Mouse (Mus musculus) stomach, postnatal 0 days (tissue): ENCODE results near the gene Gpc2. TPM values are rescaled to one million over a fixed set of nuclear protein-coding genes. Genes with fewer than 3 reads are reported as not detected.

Source experiments
- ATAC-seq: fragments of 200-750 bp; cut with Nextera tagmentation; 2 replicates; pipeline ENCODE4 v1.8.0; 2017; ENCODE audit not compliant: low FRiP score, low TSS enrichment
- DNase-seq: peaks from one replicate; pipeline ENCODE4 v3.0.0-alpha.2; 2016; ENCODE audit warnings: low spot score
- H3K27ac ChIP-seq: fragments of 300-500 bp; sonication (generic); replicated peaks from 2 replicates; pipeline ENCODE4 v1.5.1; 2014; ENCODE audit warnings: mild to moderate bottlenecking, control low read depth
- H3K27me3 ChIP-seq: fragments of 300-500 bp; sonication (generic); 2 replicates; pipeline ENCODE4 v1.6.1; 2014; ENCODE audit warnings: low read length; ENCODE audit not compliant: control insufficient read depth, insufficient read depth
- H3K36me3 ChIP-seq: fragments of 300-500 bp; sonication (generic); 2 replicates; pipeline ENCODE4 v1.6.1; 2014; ENCODE audit warnings: low read length, mixed read lengths; ENCODE audit not compliant: control insufficient read depth, insufficient read depth
- H3K4me1 ChIP-seq: fragments of 300-500 bp; sonication (generic); replicated peaks from 2 replicates; pipeline ENCODE4 v1.6.1; 2014; ENCODE audit warnings: antibody characterized with exemption; ENCODE audit not compliant: control insufficient read depth, insufficient read depth
- H3K4me2 ChIP-seq: fragments of 300-500 bp; sonication (generic); replicated peaks from 2 replicates; pipeline ENCODE4 v1.6.1; 2014; ENCODE audit warnings: low read depth, mild to moderate bottlenecking, control low read depth, moderate library complexity
- H3K4me3 ChIP-seq: fragments of 300-500 bp; sonication (generic); 2 replicates; pipeline ENCODE4 v1.5.1; 2014; ENCODE audit warnings: low read depth, low read length, control low read depth
- H3K9ac ChIP-seq: fragments of 300-500 bp; sonication (generic); 2 replicates; pipeline ENCODE4 v1.6.1; 2014; ENCODE audit warnings: mild to moderate bottlenecking, low read length, control low read depth, mixed read lengths
- H3K9me3 ChIP-seq: fragments of 300-500 bp; sonication (generic); 2 replicates; pipeline ENCODE4 v1.6.1; 2016; ENCODE audit warnings: low read length; ENCODE audit not compliant: control insufficient read depth
- CTCF ChIP-seq: IDR thresholded peaks from 2 replicates; pipeline ENCODE4 v1.5.1; 2016; ENCODE audit warnings: antibody characterized with exemption, low read depth, mild to moderate bottlenecking, moderate library complexity
- EP300 ChIP-seq: optimal IDR thresholded peaks from 2 replicates; pipeline ENCODE3; 2016; ENCODE audit warnings: antibody characterized with exemption
- WGBS: fragments of 180-500 bp; shearing (Covaris S2); extraction: QIAGEN DNeasy Blood & Tissue Kit; methylation state at CpG from one replicate; pipeline ENCODE4 v1.1.7; 2014; 5-methylcytosine and 5-hydroxymethylcytosine counted together
- polyA plus RNA-seq: library from polyadenylated mRNA; unstranded; fragments of >200 nt; fragmentation: Nextera tagmentation; extraction: Ambion mirVana; gene quantifications from 2 replicates; pipeline ENCODE4 v1.2.1, GENCODE M21; 2015

Gene Gpc2
- 1.8 and 2.3 TPM in 2 replicates for polyA plus RNA-seq

- ATAC-seq (peak; percentile 98), DNase-seq (peak; percentile 92)
- H3K27ac ChIP-seq = no peak within 1 kb of the TSS
- no peaks in the 10 kb centered on the region for H3K27me3 ChIP-seq
- WGBS = 1% methylated on average over 55 of the region's 56 CpGs
- TF ChIP-seq CTCF (no peak; the same call in 1 of the 2 replicates), EP300 (no peak)
- H3K4me1 ChIP-seq = no peaks in the 10 kb centered on the region
- peak within 1 kb of the TSS; percentile 38 for H3K9ac ChIP-seq
- H3K4me3 ChIP-seq = peak within 1 kb of the TSS; percentile 40
- 0 out of 2 replicates have a peak, but pooled peaks cover 3% of the 10 kb centered on the region for H3K9me3 ChIP-seq
- H3K4me2 ChIP-seq = peak within 1 kb of the TSS; percentile 75
- no peaks in the 10 kb centered on the region for H3K36me3 ChIP-seq
Observed at GRCm38 (mm10) chr5:138279585-138280424, at the start of gene Gpc2, which contains the start of the genes Gm43720 and Stag3. TSS of gene Gpc2 (minus strand) at chr5:138280005. TSS of gene Gm43720 (minus strand) at chr5:138279958. TSS of gene Stag3 (plus strand) at chr5:138280240.

- Histone ChIP-seq H3K27ac (no peak overlapping the region), H3K36me3 (no peaks in the 10 kb centered on the region), H3K9me3 (no peaks in the 10 kb centered on the region), H3K4me3 (no peak overlapping the region), H3K4me1 (no peaks in the 10 kb centered on the region), H3K9ac (no peak overlapping the region), H3K4me2 (no peak overlapping the region), H3K27me3 (no peaks in the 10 kb centered on the region)
- DNase-seq (no peak), ATAC-seq (no peak)
- 90% methylated on average over 3 of the region's 3 CpGs for WGBS
- no peak for TF ChIP-seq EP300
- no peak for TF ChIP-seq CTCF
Observed at GRCm38 (mm10) chr5:138312795-138313194, 33.0 kb upstream of the Gpc2 start.

GRCm38 (mm10) chr5:138299613-138300012 lies 19.8 kb upstream of the Gpc2 start:
- TF ChIP-seq EP300 (no peak), CTCF (no peak)
- H3K4me3 ChIP-seq = no peak overlapping the region
- H3K4me1 ChIP-seq = no peaks in the 10 kb centered on the region
- H3K27me3 ChIP-seq = no peaks in the 10 kb centered on the region
- H3K9ac ChIP-seq = no peak overlapping the region
- no peak overlapping the region for H3K4me2 ChIP-seq
- H3K27ac ChIP-seq = no peak overlapping the region
- 70% methylated on average over 2 of the region's 2 CpGs for WGBS
- DNase-seq (no peak), ATAC-seq (no peak)
- H3K9me3 ChIP-seq = no peaks in the 10 kb centered on the region
- H3K36me3 ChIP-seq = no peaks in the 10 kb centered on the region

GRCm38 (mm10) chr5:138294158-138294557 lies 14.4 kb upstream of the Gpc2 start:
- Histone ChIP-seq H3K27me3 (no peaks in the 10 kb centered on the region), H3K9ac (no peak overlapping the region), H3K4me3 (no peak overlapping the region), H3K27ac (no peak overlapping the region), H3K4me2 (no peak overlapping the region), H3K36me3 (no peaks in the 10 kb centered on the region), H3K4me1 (no peaks in the 10 kb centered on the region), H3K9me3 (no peaks in the 10 kb centered on the region)
- DNase-seq (no peak), ATAC-seq (no peak)
- TF ChIP-seq CTCF (no peak), EP300 (no peak)

GRCm38 (mm10) chr5:138291638-138292037 lies 11.8 kb upstream of the Gpc2 start:
- no peak overlapping the region for H3K27ac ChIP-seq
- no peaks in the 10 kb centered on the region for H3K27me3 ChIP-seq
- H3K4me3 ChIP-seq = no peak overlapping the region
- no peak overlapping the region for H3K4me2 ChIP-seq
- H3K9ac ChIP-seq = no peak overlapping the region
- no peak for DNase-seq
- TF ChIP-seq CTCF (no peak), EP300 (no peak)
- ATAC-seq = no peak
- H3K9me3 ChIP-seq = no peaks in the 10 kb centered on the region
- no peaks in the 10 kb centered on the region for H3K36me3 ChIP-seq
- no peaks in the 10 kb centered on the region for H3K4me1 ChIP-seq
- 53% methylated on average over 1 of the region's 1 CpGs for WGBS

GRCm38 (mm10) chr5:138287861-138288260 lies 8.1 kb upstream of the Gpc2 start:
- DNase-seq = no peak
- H3K27me3 ChIP-seq = no peaks in the 10 kb centered on the region
- no peak overlapping the region for H3K9ac ChIP-seq
- no peak overlapping the region for H3K27ac ChIP-seq
- TF ChIP-seq EP300 (no peak), CTCF (peak; percentile 49)
- no peak overlapping the region for H3K4me3 ChIP-seq
- no peaks in the 10 kb centered on the region for H3K4me1 ChIP-seq
- 76% methylated on average over 3 of the region's 3 CpGs for WGBS
- H3K36me3 ChIP-seq = no peaks in the 10 kb centered on the region
- ATAC-seq = no peak
- no peak overlapping the region for H3K4me2 ChIP-seq
- no peaks in the 10 kb centered on the region for H3K9me3 ChIP-seq
